Mouse (Mus musculus) adrenal gland, postnatal 36 days (tissue): ENCODE measurements around the gene Scamp4. TPM values are rescaled to one million over a fixed set of nuclear protein-coding genes. Genes with fewer than 3 reads are reported as not detected.

Experiments
- DNase-seq, 2 experiments: peaks; one replicate each; pipeline ENCODE4 v3.0.0; 2021; ENCODE audit warnings: mixed read lengths in 1 of 2
- microRNA-seq: library from miRNA; unstranded; fragments of <30 nt; microRNA quantifications from one replicate; pipeline ENCODE4 v1.2.0, GENCODE M21; 2021
- total RNA-seq, 2 experiments: library from RNA; stranded (reverse); gene quantifications; 2 replicates each; pipeline ENCODE4 v1.2.3; 2021

The Scamp4 gene
- total RNA-seq, 2 experiments from 2014 or later, result 64.3 to 64.6 TPM

DNA sequence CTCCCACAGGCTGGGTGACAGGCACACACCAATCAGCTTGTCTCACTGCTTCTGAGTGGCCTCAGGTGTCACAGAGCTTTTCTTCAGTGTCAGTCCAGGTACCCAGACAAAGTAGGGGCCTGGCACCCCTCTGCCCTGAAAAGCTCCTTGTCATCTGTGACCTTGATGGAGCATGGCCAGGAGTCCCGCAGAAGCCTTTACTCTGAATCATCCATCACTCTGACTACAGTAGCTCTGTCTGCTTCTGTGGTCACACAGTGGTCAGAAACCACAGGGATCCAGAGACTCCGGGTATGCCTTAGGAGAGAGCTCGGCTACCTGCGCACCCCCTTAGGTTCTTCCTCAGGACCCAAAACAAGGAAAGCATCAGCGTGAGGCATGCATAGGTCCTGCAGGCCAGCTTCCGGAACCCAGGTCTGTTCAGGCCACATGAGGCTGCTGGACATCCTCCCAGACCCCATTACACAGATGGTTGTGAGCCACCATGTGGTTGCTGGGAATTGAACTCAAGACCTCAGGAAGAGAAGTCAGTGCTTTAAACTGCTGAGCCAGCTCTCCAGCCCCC lies 50.6 kb downstream of the Scamp4 start:
- DNase-seq, result peak; percentile 61 to 70

DNA sequence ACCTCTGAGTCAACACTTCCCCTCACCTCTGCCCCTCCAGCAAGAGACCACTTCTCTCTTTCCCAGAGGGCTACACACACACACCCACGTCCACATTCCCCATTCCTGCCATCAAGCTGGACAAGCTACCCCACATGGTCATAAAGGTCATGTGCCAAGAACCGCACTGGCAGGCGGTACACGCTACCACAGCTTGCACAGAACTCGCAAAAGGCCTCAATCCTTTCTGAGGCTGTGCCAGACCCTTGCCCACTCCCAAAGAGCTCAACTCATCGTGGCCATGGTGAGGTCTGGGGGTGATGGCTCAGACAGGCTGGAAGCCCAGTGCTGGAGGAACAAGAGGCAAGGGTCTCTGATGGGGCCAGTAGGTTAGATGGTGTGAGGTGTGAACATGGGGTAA lies 52.2 kb downstream of the Scamp4 start:
- no peak for DNase-seq

GRCm38 (mm10) chr10:80655406-80656129 lies 52.9 kb downstream of the Scamp4 start:
- no peak for DNase-seq

GRCm38 (mm10) chr10:80656130-80656862 lies 53.6 kb downstream of the Scamp4 start:
- peak; percentile 96 to 99 for DNase-seq

- DNase-seq, result no peak
Observed at GRCm38 (mm10) chr10:80656863-80657623, 54.4 kb downstream of the Scamp4 start, which contains the start of gene Btbd2. Btbd2 (minus strand) TSS chr10:80657071.

DNA sequence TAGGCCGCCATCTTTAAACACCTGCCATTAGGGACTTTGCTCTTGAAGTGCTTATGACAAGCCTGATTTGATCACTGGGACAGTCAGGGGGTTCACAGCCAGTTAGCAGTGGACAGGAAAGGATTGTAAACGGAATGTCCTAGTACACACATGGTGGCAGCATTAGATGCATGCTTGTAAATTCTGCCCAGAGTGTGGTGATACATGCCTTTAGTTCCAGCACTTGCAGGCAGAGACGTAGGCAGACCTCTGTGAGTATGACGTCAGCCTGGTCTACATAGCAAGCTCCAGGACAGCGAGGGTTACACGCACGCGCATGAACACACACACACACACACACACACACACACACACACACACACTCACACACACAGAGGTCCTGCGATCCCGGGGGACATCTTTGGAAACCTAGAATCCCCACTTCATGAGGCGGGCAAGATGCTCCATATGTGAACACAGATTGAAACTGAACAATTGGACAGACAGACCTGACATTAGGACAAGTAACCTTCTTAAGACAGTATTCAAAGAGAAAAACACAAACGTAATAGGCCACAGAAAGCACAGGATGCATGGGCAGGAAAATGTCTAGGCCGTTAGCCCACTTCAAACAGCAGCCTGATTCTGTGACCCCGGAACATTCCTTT lies 55.6 kb downstream of the Scamp4 start:
- DNase-seq, result no peak

DNA sequence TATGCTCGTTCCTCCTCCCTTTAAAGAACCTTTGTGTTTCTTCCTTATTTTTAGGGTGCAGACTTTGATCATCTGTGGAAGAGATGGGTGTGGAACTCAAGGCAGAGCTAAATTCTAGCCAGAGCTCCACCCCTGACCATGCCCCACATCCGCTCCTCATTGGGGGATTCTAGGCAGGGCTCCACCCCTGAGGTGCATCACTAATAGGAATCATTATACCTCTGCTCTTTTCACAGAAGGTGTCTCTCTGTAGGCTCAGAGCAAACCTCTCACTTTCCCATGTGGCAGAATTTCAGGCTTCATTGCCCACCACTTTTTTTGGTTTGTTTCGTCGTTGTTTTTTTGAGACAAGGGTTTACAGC lies 56.1 kb downstream of the Scamp4 start:
- no peak for DNase-seq

DNA sequence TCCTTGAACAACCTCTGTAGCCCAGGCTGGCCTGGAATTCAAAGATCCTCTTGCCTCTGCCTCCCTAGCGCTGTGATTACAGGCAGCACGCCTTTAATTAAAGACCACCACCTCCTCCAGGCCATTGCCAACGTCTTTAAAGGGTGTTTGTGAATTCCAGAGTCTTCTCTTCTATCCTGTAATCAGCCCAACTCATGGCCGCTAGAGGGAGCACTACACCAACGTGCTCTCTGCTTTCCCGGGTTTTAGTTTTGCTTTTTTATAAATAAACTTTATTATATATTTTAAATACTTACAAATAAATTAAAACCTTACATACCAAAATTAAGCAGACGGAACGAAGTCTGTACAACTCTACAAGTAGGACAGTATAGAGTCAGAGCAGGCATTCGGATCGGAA lies 56.5 kb downstream of the Scamp4 start:
- DNase-seq, result peak; percentile 80 to 84

- DNase-seq, result peak; percentile 51 to 69
Observed at GRCm38 (mm10) chr10:80661149-80661548, 58.5 kb downstream of the Scamp4 start.

- no peak for DNase-seq
Observed at GRCm38 (mm10) chr10:80663485-80664196, 61.0 kb downstream of the Scamp4 start.

- peak; percentile 89 to 92 for DNase-seq
Observed at GRCm38 (mm10) chr10:80664197-80665015, 61.7 kb downstream of the Scamp4 start.

DNA sequence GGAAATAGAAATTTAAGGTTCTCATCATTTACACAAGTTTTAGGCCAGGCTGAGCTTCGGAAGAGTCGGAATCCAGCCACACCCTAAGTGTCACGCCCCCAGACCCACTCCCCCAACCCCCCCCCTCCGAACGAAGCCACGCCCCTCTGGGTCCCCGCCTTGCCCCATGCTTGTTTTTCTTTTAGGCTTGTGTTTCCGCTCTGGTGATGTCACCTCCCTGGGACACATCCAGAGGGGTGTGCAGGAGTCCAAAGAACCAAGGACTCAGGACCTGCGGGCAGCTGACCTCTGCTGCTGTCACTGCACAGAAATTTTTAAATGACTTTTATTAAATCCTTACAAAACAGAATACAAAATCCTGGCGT lies 62.3 kb downstream of the Scamp4 start:
- peak; percentile 88 to 89 for DNase-seq

Small RNAs within 50 kb of the gene (microRNA-seq; reads per million reads assigned to microRNA genes)
- gene Mir6912, result 2.7 reads per million, percentile 5 among the genes with 10 or more reads in this experiment

Other genes starting within 250 kb of the Scamp4 start
- under 1 TPM in 1 of 2 experiments, not detected in 1; 0.26 TPM for gene Plk5, start 246.4 kb upstream of the Scamp4 start, total RNA-seq
- gene Mex3d, start 215.2 kb upstream of the Scamp4 start, total RNA-seq, result 10 to 100 TPM; 22.4 to 29.9 TPM
- 100 to 1,000 TPM; 140 to 148 TPM for gene Mbd3, start 203.3 kb upstream of the Scamp4 start, total RNA-seq
- gene Uqcr11, start 196.0 kb upstream of the Scamp4 start, total RNA-seq, result 100 to 1,000 TPM; 876 to 886 TPM
- gene Tcf3, start 169.2 kb upstream of the Scamp4 start, total RNA-seq, result 10 to 100 TPM; 48.2 to 64.3 TPM
- gene Onecut3, start 108.0 kb upstream of the Scamp4 start, total RNA-seq, result not detected
- 1 to 10 TPM in 1 of 2 experiments, under 1 TPM in 1; 0.43 to 1.1 TPM for gene Atp8b3, start 63.7 kb upstream of the Scamp4 start, total RNA-seq
- gene Rexo1, start 41.3 kb upstream of the Scamp4 start, total RNA-seq, result 10 to 100 TPM; 28.3 to 42.9 TPM
- 10 to 100 TPM; 13.6 to 14.1 TPM for gene Klf16, start 25.6 kb upstream of the Scamp4 start, total RNA-seq
- 100 to 1,000 TPM; 103 to 107 TPM for gene Abhd17a, start 12.5 kb upstream of the Scamp4 start, total RNA-seq
- 1 to 10 TPM; 2.7 to 6.1 TPM for gene Adat3, start within 50 bp of the Scamp4 start, total RNA-seq
- gene Gm49322, start 3.1 kb downstream of the Scamp4 start, total RNA-seq, result 1 to 10 TPM; 1.6 to 2.6 TPM
- 100 to 1,000 TPM; 129 to 135 TPM for gene Csnk1g2, start 20.0 kb downstream of the Scamp4 start, total RNA-seq
- 10 to 100 TPM; 61.7 to 71.2 TPM for gene Btbd2, start 54.2 kb downstream of the Scamp4 start, total RNA-seq
- 100 to 1,000 TPM; 178 to 198 TPM for gene Mknk2, start 75.2 kb downstream of the Scamp4 start, total RNA-seq
- gene Mob3a, start 99.1 kb downstream of the Scamp4 start, total RNA-seq, result 10 to 100 TPM; 19.4 to 20.1 TPM
- gene Izumo4, start 99.3 kb downstream of the Scamp4 start, total RNA-seq, result 10 to 100 TPM in 1 of 2 experiments, 1 to 10 TPM in 1; 9.9 to 16.6 TPM
- gene Ap3d1, start 139.4 kb downstream of the Scamp4 start, total RNA-seq, result 10 to 100 TPM; 80.3 to 99.6 TPM
- gene Dot1l, start 152.3 kb downstream of the Scamp4 start, total RNA-seq, result 10 to 100 TPM; 53.2 to 64.6 TPM
- 10 to 100 TPM; 51.4 to 55.6 TPM for gene Sf3a2, start 195.3 kb downstream of the Scamp4 start, total RNA-seq
- 10 to 100 TPM; 84.6 to 86.8 TPM for gene Plekhj1, start 195.8 kb downstream of the Scamp4 start, total RNA-seq
- under 1 TPM; 0.40 to 0.83 TPM for gene Amh, start 202.4 kb downstream of the Scamp4 start, total RNA-seq
- gene Jsrp1, start 210.6 kb downstream of the Scamp4 start, total RNA-seq, result 1 to 10 TPM; 4.7 to 7.2 TPM
- gene Oaz1, start 223.8 kb downstream of the Scamp4 start, total RNA-seq, result 1,000 to 10,000 TPM in 1 of 2 experiments, 100 to 1,000 TPM in 1; 923 to 1,039 TPM
- 1 to 10 TPM; 5.8 TPM for gene Lingo3, start 241.2 kb downstream of the Scamp4 start, total RNA-seq